ENCODE assay signal across 8 mouse cellular contexts in genomic region chr2:29649795-29650457, GRCm38 (mm10). TPM values are rescaled to one million over a fixed set of nuclear protein-coding genes. Genes with fewer than 3 reads are reported as not detected.
DNase-seq lines count a peak whose midpoint lies in the region; TF ChIP-seq lines count a peak whose summit lies in the region.

No protein-coding gene starts in this region.

- H3K36me3 ChIP-seq in C2C12 (ENCODE audit: control insufficient read depth, insufficient read depth) = no peaks in the 10 kb centered on the region
- H3K36me3 ChIP-seq in heart, adult 2 months (ENCODE audit: control insufficient read depth, insufficient read depth, low read length) = peaks cover 12% of the 10 kb centered on the region
- H3K36me3 ChIP-seq in small intestine, adult 2 months (ENCODE audit: control insufficient read depth, insufficient read depth, low read length) = no peaks in the 10 kb centered on the region

- 0 out of 2 replicates have a peak, but pooled peaks have one; percentile 52 for TF ChIP-seq EP300 in heart, adult 2 months (IDR thresholded peaks at IDR 0.05; ENCODE audit: insufficient read depth, low read depth, low read length)

- DNase-seq in gastrocnemius, adult 18-20 months (ENCODE audit: low spot score) = peak; percentile 75
- DNase-seq in gastrocnemius, adult 8-10 months (ENCODE audit: low spot score in 2 of 2) = no peak
- peak in 1 of 2 experiments; percentile 63 for DNase-seq in heart, adult 2 months
- DNase-seq in kidney, postnatal 10 days = peak; percentile 73
- DNase-seq in embryo, embryonic 10.5 days (ENCODE audit: low spot score) = no peak
- no peak for DNase-seq in retina, embryonic 14.5 days (ENCODE audit: low spot score)

- TF ChIP-seq POLR2A in heart, adult 2 months (IDR thresholded peaks at IDR 0.05; ENCODE audit: insufficient read depth, low read depth, low read length) = no peak
- TF ChIP-seq POLR2A in small intestine, adult 2 months (IDR thresholded peaks at IDR 0.05; ENCODE audit: low read depth, low read length) = no peak

- intact Hi-C loops in heart, adult 2 months (cut with DNase I) = loop anchor here (1.0 to 2.0 kb wide), 3 partner anchors 17 to 31 kb away; partner anchors contain the start of gene Rapgef1

- H3K9ac ChIP-seq in heart, adult 2 months (ENCODE audit: low read depth, low read length) = peak overlapping the region; percentile 3; the same call in 1 of the 2 replicates

- H3K4me3 ChIP-seq in C2C12 (ENCODE audit: insufficient read depth, poor library complexity, severe bottlenecking) = no peak overlapping the region
- H3K4me3 ChIP-seq in heart, adult 2 months = peak overlapping the region; percentile 22
- H3K4me3 ChIP-seq in small intestine, adult 2 months (ENCODE audit: low read depth, low read length) = no peak overlapping the region

- no peak overlapping the region for H3ac ChIP-seq in C2C12 (ENCODE audit: control insufficient read depth, insufficient read length, low read depth)

- H3K4me1 ChIP-seq in heart, adult 2 months (ENCODE audit: control insufficient read depth, insufficient read depth, low read length) = peaks cover 37% of the 10 kb centered on the region
- peaks cover 5% of the 10 kb centered on the region; the same call in 1 of the 2 replicates for H3K4me1 ChIP-seq in small intestine, adult 2 months (ENCODE audit: control insufficient read depth, insufficient read depth, insufficient read length, low read length)

- peak overlapping the region; percentile 90 for H3K27ac ChIP-seq in heart, adult 2 months
- H3K27ac ChIP-seq in small intestine, adult 2 months (ENCODE audit: insufficient read depth, low read depth, low read length) = peak overlapping the region; percentile 51

- 34% methylated on average over 10 of the region's 10 CpGs for WGBS in heart, adult 2 months
- 72% methylated on average over 10 of the region's 10 CpGs for WGBS in small intestine, adult 2 months

- peaks cover 95% of the 10 kb centered on the region for H3K79me2 ChIP-seq in C2C12 (ENCODE audit: control insufficient read depth, insufficient read depth)
- peaks cover 10% of the 10 kb centered on the region for H3K79me2 ChIP-seq in heart, adult 2 months (replicated peaks; ENCODE audit: control insufficient read depth, insufficient read depth, low read length)

- H3K27me3 ChIP-seq in C2C12 (ENCODE audit: control insufficient read depth, insufficient read depth, insufficient read length) = no peaks in the 10 kb centered on the region
- no peaks in the 10 kb centered on the region for H3K27me3 ChIP-seq in heart, adult 2 months (ENCODE audit: control insufficient read depth, insufficient read depth, low read length)
- no peaks in the 10 kb centered on the region for H3K27me3 ChIP-seq in small intestine, adult 2 months (ENCODE audit: control insufficient read depth, insufficient read depth, low read length)

- H3K79me3 ChIP-seq in C2C12 (ENCODE audit: low read depth) = peaks cover 29% of the 10 kb centered on the region

- peak; percentile 24 for TF ChIP-seq CTCF in C2C12 (IDR thresholded peaks at IDR 0.05; ENCODE audit: control insufficient read depth, insufficient read depth, insufficient read length)
- TF ChIP-seq CTCF in heart, adult 2 months (IDR thresholded peaks at IDR 0.05) = peak; percentile 74
- TF ChIP-seq CTCF in small intestine, adult 2 months (IDR thresholded peaks at IDR 0.05; ENCODE audit: extremely low read depth, insufficient read length, insufficient replicate concordance, low read depth, low read length) = no peak

TF ChIP-seq in C2C12, 6 proteins besides CTCF, POLR2A, EP300 and RAD21:
- TF ChIP-seq CEBPB (IDR thresholded peaks at IDR 0.05; ENCODE audit: low read depth) (no peak), USF1 (IDR thresholded peaks at IDR 0.05; ENCODE audit: low read depth) (no peak), MAX (IDR thresholded peaks at IDR 0.05) (no peak), MYOG (IDR thresholded peaks at IDR 0.05; ENCODE audit: control insufficient read depth, extremely low read depth, insufficient read length) (no peak), MYOD1 (IDR thresholded peaks at IDR 0.05; ENCODE audit: control insufficient read depth, insufficient read length, low read depth) (no peak), FOSL1 (IDR thresholded peaks at IDR 0.05; ENCODE audit: insufficient read depth, low read length, poor library complexity, severe bottlenecking) (no peak)

RNA-seq across cellular contexts. Expression of gene Rapgef1, which starts 30.4 kb away (rescaled TPM):
- 100 to 1,000 TPM; 137 to 155 TPM for total RNA-seq in gastrocnemius, adult 18-20 months (2021)
- total RNA-seq in gastrocnemius, adult 8-10 months (2022) = 100 to 1,000 TPM; 152 to 187 (median 158) TPM
- polyA plus RNA-seq in C2C12 (2012; fragmentation: generic; extraction: Trizol) = 48.9 TPM
- 100 to 1,000 TPM in 1 of 2 experiments, 10 to 100 TPM in 1; 96.7 to 116 TPM for total RNA-seq in heart, adult 2 months (2021)
- polyA plus RNA-seq in heart, adult 2 months (2012; rRNA removed) = 65.0 and 86.1 TPM in 2 replicates
- polyA plus RNA-seq in small intestine, adult 2 months (2012; rRNA removed) = 15.5 and 25.1 TPM in 2 replicates

Comparison
In these comparisons a context has a peak if more than half of its experiments do, and no peak if none do; other contexts are left out.
1. DNase-seq: peak in gastrocnemius, adult 18-20 months (single experiment) and kidney, postnatal 10 days (single experiment); none in gastrocnemius, adult 8-10 months (0 of 2), embryo, embryonic 10.5 days (single experiment) and retina, embryonic 14.5 days (single experiment).